Mouse (Mus musculus) neural tube, embryonic 10.5 days (tissue): Measurements from ENCODE around the gene Slfn2.

Source experiments
- DNase-seq: peaks from one replicate; pipeline ENCODE4 v3.0.0-alpha.2; 2017; ENCODE audit warnings: low spot score; ENCODE audit errors: extremely low spot score

Gene Slfn2

GRCm38 (mm10) chr11:83070321-83070970 is 5.5 kb downstream of the Slfn2 start:
- DNase-seq = no peak

- no peak for DNase-seq
Measured at GRCm38 (mm10) chr11:83077714-83078422, 13.0 kb downstream of the Slfn2 start.

- no peak for DNase-seq
Measured at GRCm38 (mm10) chr11:83078423-83079140, 13.7 kb downstream of the Slfn2 start.

- no peak for DNase-seq
Measured at GRCm38 (mm10) chr11:83079487-83080199, 14.7 kb downstream of the Slfn2 start.

- DNase-seq = no peak
Measured at GRCm38 (mm10) chr11:83082741-83083473, 18.0 kb downstream of the Slfn2 start.

GRCm38 (mm10) chr11:83084161-83084560 is 19.2 kb downstream of the Slfn2 start:
- no peak for DNase-seq

GRCm38 (mm10) chr11:83084761-83085160 is 19.8 kb downstream of the Slfn2 start:
- no peak for DNase-seq

GRCm38 (mm10) chr11:83115138-83115537 is 50.2 kb downstream of the Slfn2 start:
- no peak for DNase-seq

GRCm38 (mm10) chr11:83116597-83117227 is 51.8 kb downstream of the Slfn2 start, which contains the start of gene Slfn1:
TSS of gene Slfn1 (plus strand) at chr11:83116849.
- DNase-seq = no peak

GRCm38 (mm10) chr11:83118056-83118455 is 53.1 kb downstream of the Slfn2 start:
- no peak for DNase-seq
